Mouse (Mus musculus) spleen, postnatal 36 days (tissue): Measurements from ENCODE around the gene Galnt4.
"Not testable (repeated sequence)": the region's sequence is repeated elsewhere in the genome, so short reads cannot be mapped to it uniquely, and the experiment has no call there.

Source experiments
- DNase-seq, 2 experiments: peaks; one replicate each; pipeline ENCODE4 v3.0.0; 2022; ENCODE audit warnings: low spot score in 2 of 2, mixed read lengths in 1 of 2

Galnt4 gene

DNA sequence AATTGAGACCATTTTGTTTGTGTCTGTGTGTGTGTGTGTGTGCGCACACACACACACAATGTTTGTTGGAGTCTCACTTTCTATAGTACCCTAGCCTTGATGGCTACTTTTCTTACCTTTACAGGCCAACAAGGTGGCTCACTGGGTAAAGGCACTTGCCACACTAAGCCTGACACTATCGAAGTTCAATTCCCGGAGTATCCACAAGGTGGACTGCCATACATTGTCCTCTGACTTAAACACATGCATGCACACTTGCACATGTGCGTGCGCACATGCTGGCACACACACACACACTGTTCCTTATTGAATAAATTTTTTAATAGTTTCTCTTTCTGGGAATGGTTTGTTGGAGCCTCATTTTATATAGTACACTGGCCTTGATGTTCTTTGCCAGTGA is 48.8 kb downstream of the Galnt4 start:
- no peak for DNase-seq

DNA sequence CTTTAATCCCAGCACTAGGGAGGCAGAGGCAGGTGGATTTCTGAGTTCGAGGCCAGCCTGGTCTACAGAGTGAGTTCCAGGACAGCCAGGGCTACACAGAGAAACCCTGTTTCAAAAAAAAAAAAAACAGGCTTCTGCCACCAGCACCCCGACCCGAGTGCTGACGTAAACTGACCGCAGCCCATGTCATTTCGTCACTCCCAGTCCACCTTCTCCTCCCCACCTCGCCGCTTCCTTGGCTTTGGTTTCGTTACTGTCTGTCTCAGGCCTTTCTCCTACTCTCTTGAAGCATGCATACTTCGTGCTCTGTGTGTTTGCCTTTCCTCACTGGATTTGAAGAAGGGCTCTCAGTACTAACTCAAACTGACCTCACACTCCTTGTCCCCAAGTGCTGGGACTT is 49.7 kb downstream of the Galnt4 start:
- DNase-seq, result not testable (repeated sequence)

DNA sequence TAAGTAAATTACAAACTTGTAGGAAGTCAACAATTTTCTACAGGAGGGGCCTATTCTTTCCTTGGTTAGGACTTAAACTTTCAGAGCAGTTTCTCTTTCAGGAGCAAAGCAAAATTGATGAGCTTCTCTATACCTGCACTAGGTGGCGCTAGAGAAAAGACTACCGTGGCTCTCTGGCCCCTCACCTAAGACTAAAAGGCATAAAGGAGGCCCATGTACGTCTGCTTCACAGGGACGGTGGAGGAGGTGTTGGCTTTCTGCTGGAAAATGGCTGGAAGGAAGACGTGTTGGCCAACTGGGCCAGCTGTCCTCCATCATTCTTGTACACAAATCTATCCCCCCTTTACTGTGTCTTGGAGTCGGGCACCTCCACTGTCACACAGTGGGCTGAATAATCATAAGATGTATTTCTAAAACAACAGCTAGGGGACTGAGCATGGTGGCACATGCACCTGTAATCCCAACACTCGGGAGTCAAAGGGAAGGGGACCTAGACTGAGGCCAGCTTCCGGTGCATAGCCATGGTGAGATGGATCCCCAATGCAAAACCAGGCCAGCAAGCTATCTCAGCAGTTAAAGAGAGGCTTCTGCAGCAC is 54.1 kb downstream of the Galnt4 start:
- peak; percentile 29 to 47 for DNase-seq
